Mouse (Mus musculus) CD8-positive naive resting alpha-beta T cell, adult 57 days (primary cell): ENCODE data around the gene 1700011L22Rik. TPM values are rescaled to one million over a fixed set of nuclear protein-coding genes. Genes with fewer than 3 reads are reported as not detected.

Source experiments
- total RNA-seq: library from RNA; stranded (reverse); gene quantifications from one replicate; pipeline ENCODE4 v1.2.4, GENCODE M21; 2023

The 1700011L22Rik gene
- total RNA-seq: not detected

DNA sequence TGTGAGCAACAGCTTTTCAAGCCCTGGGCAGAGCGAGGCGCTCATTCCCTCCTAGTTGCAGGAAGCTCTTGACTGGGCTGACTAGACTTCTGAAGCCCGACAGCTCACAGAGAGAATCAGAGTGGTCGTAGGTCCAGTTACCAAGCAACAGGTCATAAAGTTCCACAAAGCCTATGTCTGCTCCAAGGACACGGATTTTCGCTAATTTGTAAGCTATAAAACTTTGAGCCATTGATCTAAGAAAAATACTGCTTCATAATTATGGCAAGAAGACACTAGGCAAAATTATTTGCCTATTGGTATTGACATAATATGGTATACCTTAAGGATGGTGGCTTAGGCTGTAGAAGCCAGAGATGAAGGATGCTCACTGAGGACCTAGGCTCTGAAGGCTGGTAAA lies at the start of gene 1700011L22Rik:
Gene 1700011L22Rik (minus strand): TSS at position 101 of the 400 bp plus-strand sequence.

DNA sequence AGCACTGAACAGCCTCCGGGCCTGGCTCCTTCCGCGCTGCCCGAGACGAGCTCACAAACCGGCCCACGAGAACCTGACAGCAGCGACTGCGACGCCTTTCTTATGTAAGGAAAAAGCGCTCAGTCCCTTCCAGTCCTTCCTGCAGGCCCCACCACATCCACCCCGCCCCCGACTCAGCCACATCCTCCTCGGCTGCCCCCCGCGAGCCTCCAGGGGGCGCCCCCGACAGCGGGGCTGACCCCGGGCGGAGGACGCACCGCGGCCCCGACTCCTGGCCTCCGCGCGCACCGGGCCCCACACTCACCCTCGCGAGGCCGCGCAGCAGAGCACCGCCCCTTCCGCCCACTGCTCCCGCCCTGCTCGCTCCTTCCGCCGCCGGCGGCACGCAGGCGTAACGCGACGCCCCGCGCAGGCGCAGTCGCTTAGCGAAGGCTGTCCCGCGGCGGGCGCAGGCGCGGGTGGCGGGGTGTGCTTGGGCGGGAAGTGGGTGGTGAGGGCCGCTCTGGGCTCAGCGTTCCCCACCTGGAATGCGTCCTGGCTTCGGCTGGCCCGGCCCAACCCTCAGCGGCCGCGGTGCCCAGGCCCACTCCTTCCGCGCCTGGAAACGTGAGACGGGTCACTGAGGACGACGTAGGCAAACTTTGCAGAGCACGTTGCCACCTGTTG lies 46.4 kb upstream of the 1700011L22Rik start, which contains the start of gene Mmaa:
Gene Mmaa (minus strand): TSS at position 328 of the 666 bp plus-strand sequence.

Other genes starting within 250 kb of the 1700011L22Rik start
- gene Zfp827, start 220.1 kb downstream of the 1700011L22Rik start, total RNA-seq: 34.5 TPM
- 9.5 TPM for gene Mmaa, start 46.4 kb upstream of the 1700011L22Rik start, total RNA-seq
- gene Smad1, start 150.9 kb upstream of the 1700011L22Rik start, total RNA-seq: 18.4 TPM